ENCODE assay signal across 20 mouse cellular contexts in genomic region chr10:42887040-42887439, GRCm38 (mm10). TPM values are rescaled to one million over a fixed set of nuclear protein-coding genes. Genes with fewer than 3 reads are reported as not detected.
A peak's percentile ranks its signal among the peaks of the same experiment; 100 is the strongest.
DNase-seq lines count a peak whose midpoint lies in the region; ATAC-seq and TF ChIP-seq lines count a peak whose summit lies in the region.
"Had no signal": no experiment of that assay in that cellular context is flagged by ENCODE, and none has a peak within 500 bp of the region (broad histone marks: within the 10 kb centered on the region; RNA-seq: fewer than 3 reads in every experiment).

No protein-coding gene starts in this region.

- H3K9me3 ChIP-seq in intestine, embryonic 16.5 days (ENCODE audit: control insufficient read depth, low read length): no peaks in the 10 kb centered on the region
- H3K9me3 ChIP-seq in intestine, postnatal 0 days (ENCODE audit: control insufficient read depth): no peaks in the 10 kb centered on the region
- H3K9me3 ChIP-seq: forebrain, embryonic 12.5 days; hindbrain, embryonic 15.5 days; limb, embryonic 15.5 days had no signal

- no peaks in the 10 kb centered on the region for H3K36me3 ChIP-seq in intestine, embryonic 16.5 days (ENCODE audit: control insufficient read depth, insufficient read depth, low read length)
- no peaks in the 10 kb centered on the region for H3K36me3 ChIP-seq in intestine, postnatal 0 days (ENCODE audit: control insufficient read depth, insufficient read depth)
- H3K36me3 ChIP-seq: forebrain, embryonic 12.5 days; hindbrain, embryonic 15.5 days; limb, embryonic 15.5 days had no signal

- no peak overlapping the region for H3K4me3 ChIP-seq in intestine, embryonic 16.5 days (ENCODE audit: low read length)
- H3K4me3 ChIP-seq in intestine, postnatal 0 days (ENCODE audit: low read depth, low read length): no peak overlapping the region
- H3K4me3 ChIP-seq: forebrain, embryonic 12.5 days; hindbrain, embryonic 15.5 days; limb, embryonic 15.5 days had no signal

- 6% methylated on average over 6 of the region's 6 CpGs for WGBS in intestine, embryonic 16.5 days
- WGBS in intestine, postnatal 0 days: 5% methylated on average over 6 of the region's 6 CpGs

- TF ChIP-seq CTCF in intestine, postnatal 0 days (IDR thresholded peaks at IDR 0.05; ENCODE audit: low read depth): no peak

- no peak for ATAC-seq in intestine, embryonic 16.5 days
- no peak for ATAC-seq in intestine, postnatal 0 days
- peak; percentile 30 for ATAC-seq in inflammation-experienced regulatory T-cells, adult 6 months

- H3K4me2 ChIP-seq in intestine, embryonic 16.5 days (ENCODE audit: low read depth, low read length): peak overlapping the region; percentile 18; the same call in 1 of the 2 replicates
- no peak overlapping the region for H3K4me2 ChIP-seq in intestine, postnatal 0 days (replicated peaks; ENCODE audit: low read depth)
- H3K4me2 ChIP-seq: forebrain, embryonic 12.5 days; hindbrain, embryonic 15.5 days; limb, embryonic 15.5 days had no signal

- no peaks in the 10 kb centered on the region for H3K27me3 ChIP-seq in intestine, embryonic 16.5 days (replicated peaks; ENCODE audit: control insufficient read depth, insufficient read depth, low read length)
- no peaks in the 10 kb centered on the region for H3K27me3 ChIP-seq in intestine, postnatal 0 days (replicated peaks; ENCODE audit: control insufficient read depth, insufficient read depth, low read length)
- H3K27me3 ChIP-seq: hindbrain, embryonic 15.5 days; limb, embryonic 15.5 days had no signal

- H3K27ac ChIP-seq in intestine, embryonic 16.5 days (ENCODE audit: low read length): no peak overlapping the region
- H3K27ac ChIP-seq in intestine, postnatal 0 days (ENCODE audit: low read depth, low read length): no peak overlapping the region
- H3K27ac ChIP-seq: forebrain, embryonic 12.5 days; hindbrain, embryonic 15.5 days; limb, embryonic 15.5 days had no signal

- H3K9ac ChIP-seq in intestine, embryonic 16.5 days (ENCODE audit: low read depth, low read length): no peak overlapping the region
- H3K9ac ChIP-seq in intestine, postnatal 0 days (ENCODE audit: low read depth, low read length): no peak overlapping the region
- H3K9ac ChIP-seq: forebrain, embryonic 12.5 days; hindbrain, embryonic 15.5 days; limb, embryonic 15.5 days had no signal

- peak; percentile 56 to 62 for DNase-seq in CD8-positive naive resting alpha-beta T cell, adult 2 months (ENCODE audit: low read depth in 2 of 2, low spot score in 2 of 2)
- peak; percentile 67 for DNase-seq in thymus, postnatal 14 days
- DNase-seq in lung, postnatal 25 days (ENCODE audit: low spot score): no peak
- no peak for DNase-seq in retina, embryonic 14.5 days (ENCODE audit: low spot score)
- DNase-seq in cerebellum, adult 8-10 months: no peak
- DNase-seq: adrenal gland, postnatal 25 days; B cell, adult 2 months; cerebellum, adult 2 months; gastrocnemius, postnatal 36 days; heart, postnatal 10 days; kidney, adult 2 months; kidney, postnatal 14 days; lung, postnatal 10 days; right cerebral cortex, postnatal 4 days had no signal

- H3K4me1 ChIP-seq in intestine, embryonic 16.5 days (ENCODE audit: control insufficient read depth, insufficient read depth, low read length): 0 out of 2 replicates have a peak, but pooled peaks cover 9% of the 10 kb centered on the region
- peaks cover 3% of the 10 kb centered on the region; the same call in 1 of the 2 replicates for H3K4me1 ChIP-seq in intestine, postnatal 0 days (replicated peaks; ENCODE audit: control insufficient read depth, insufficient read depth, low read length)
- H3K4me1 ChIP-seq: hindbrain, embryonic 15.5 days; limb, embryonic 15.5 days had no signal

RNA-seq across cellular contexts. Expression of gene Scml4, which starts 26.9 kb away (rescaled TPM):
- 34.1 and 35.9 TPM in 2 replicates for polyA plus RNA-seq in intestine, embryonic 16.5 days (2015; fragmentation: Nextera tagmentation; extraction: Ambion mirVana)
- polyA plus RNA-seq in intestine, postnatal 0 days (2015; fragmentation: Nextera tagmentation; extraction: Ambion mirVana): 13.0 and 13.7 TPM in 2 replicates
- polyA plus RNA-seq in inflammation-experienced regulatory T-cells, adult 6 months (2017; shearing (Covaris generic)): 10 to 100 TPM; 14.0 to 48.5 (median 47.5) TPM

Comparison
In these comparisons a context has a peak if more than half of its experiments do, and no peak if none do; other contexts are left out.
1. DNase-seq: peak in CD8-positive naive resting alpha-beta T cell, adult 2 months (2 of 2) and thymus, postnatal 14 days (single experiment); none in lung, postnatal 25 days (single experiment), retina, embryonic 14.5 days (single experiment) and cerebellum, adult 8-10 months (single experiment).